Comparison of ENCODE assay signal across 26 mouse cellular contexts in genomic region chr13:54714996-54715395, GRCm38 (mm10). TPM values are rescaled to one million over a fixed set of nuclear protein-coding genes. Genes with fewer than 3 reads are reported as not detected.
DNase-seq lines count a peak whose midpoint lies in the region; ATAC-seq and TF ChIP-seq lines count a peak whose summit lies in the region.
"Had no signal": no experiment of that assay in that cellular context is flagged by ENCODE, and none has a peak within 500 bp of the region (broad histone marks: within the 10 kb centered on the region; RNA-seq: fewer than 3 reads in every experiment).

No protein-coding gene starts in this region.

- H3K4me3 ChIP-seq in forebrain, embryonic 14.5 days (ENCODE audit: low read depth, low read length): no peak overlapping the region
- no peak overlapping the region for H3K4me3 ChIP-seq in forebrain, postnatal 0 days (ENCODE audit: low read depth, low read length)
- H3K4me3 ChIP-seq in midbrain, postnatal 0 days (ENCODE audit: low read depth, low read length): no peak overlapping the region
- no peak overlapping the region for H3K4me3 ChIP-seq in midbrain, embryonic 15.5 days
- H3K4me3 ChIP-seq: embryonic facial prominence, embryonic 15.5 days; erythroblast, embryonic 14.5 days; forebrain, embryonic 10.5 days; forebrain, embryonic 15.5 days; heart, embryonic 10.5 days had no signal

- no peaks in the 10 kb centered on the region for H3K9me3 ChIP-seq in forebrain, embryonic 14.5 days (replicated peaks; ENCODE audit: control insufficient read depth, low read length)
- H3K9me3 ChIP-seq in forebrain, postnatal 0 days (ENCODE audit: low read length): no peaks in the 10 kb centered on the region
- no peaks in the 10 kb centered on the region for H3K9me3 ChIP-seq in midbrain, postnatal 0 days (ENCODE audit: low read length)
- no peaks in the 10 kb centered on the region for H3K9me3 ChIP-seq in midbrain, embryonic 15.5 days
- H3K9me3 ChIP-seq: embryonic facial prominence, embryonic 15.5 days; forebrain, embryonic 15.5 days; heart, embryonic 10.5 days had no signal

- H3K9ac ChIP-seq in forebrain, embryonic 14.5 days (ENCODE audit: low read length): no peak overlapping the region
- no peak overlapping the region for H3K9ac ChIP-seq in forebrain, postnatal 0 days
- no peak overlapping the region for H3K9ac ChIP-seq in midbrain, postnatal 0 days (replicated peaks; ENCODE audit: low read length, poor library complexity, severe bottlenecking)
- no peak overlapping the region for H3K9ac ChIP-seq in midbrain, embryonic 15.5 days
- H3K9ac ChIP-seq: embryonic facial prominence, embryonic 15.5 days; forebrain, embryonic 15.5 days; hindbrain, embryonic 14.5 days had no signal

- ATAC-seq in forebrain, embryonic 14.5 days: no peak
- ATAC-seq in forebrain, postnatal 0 days: no peak
- no peak for ATAC-seq in midbrain, postnatal 0 days (ENCODE audit: low FRiP score)
- no peak for ATAC-seq in midbrain, embryonic 15.5 days (replicated peaks)
- ATAC-seq: activated CD4-positive, CD25-positive, alpha-beta regulatory T cell, adult 4 months; CD4-positive, CD25-positive, alpha-beta regulatory T cell, adult 4 months; forebrain, embryonic 15.5 days; intestine, embryonic 16.5 days; Patski had no signal

- H3K27ac ChIP-seq in forebrain, embryonic 14.5 days (ENCODE audit: low read depth, low read length): no peak overlapping the region
- no peak overlapping the region for H3K27ac ChIP-seq in forebrain, postnatal 0 days (ENCODE audit: low read depth, low read length)
- H3K27ac ChIP-seq in midbrain, postnatal 0 days (ENCODE audit: low read depth, low read length): no peak overlapping the region
- no peak overlapping the region for H3K27ac ChIP-seq in midbrain, embryonic 15.5 days
- H3K27ac ChIP-seq: embryonic facial prominence, embryonic 15.5 days; forebrain, embryonic 10.5 days; forebrain, embryonic 15.5 days; heart, embryonic 10.5 days; hindbrain, embryonic 14.5 days had no signal

- H3K4me1 ChIP-seq in forebrain, embryonic 14.5 days (ENCODE audit: control insufficient read depth, insufficient read depth, low read length): no peaks in the 10 kb centered on the region
- H3K4me1 ChIP-seq in forebrain, postnatal 0 days (ENCODE audit: insufficient read depth): no peaks in the 10 kb centered on the region
- no peaks in the 10 kb centered on the region for H3K4me1 ChIP-seq in midbrain, postnatal 0 days (ENCODE audit: insufficient read depth, low read length)
- H3K4me1 ChIP-seq in midbrain, embryonic 15.5 days: no peaks in the 10 kb centered on the region
- H3K4me1 ChIP-seq: forebrain, embryonic 15.5 days; heart, embryonic 10.5 days had no signal

- H3K4me2 ChIP-seq in forebrain, embryonic 14.5 days (ENCODE audit: low read length): no peak overlapping the region
- H3K4me2 ChIP-seq in forebrain, postnatal 0 days (ENCODE audit: low read depth): no peak overlapping the region
- no peak overlapping the region for H3K4me2 ChIP-seq in midbrain, postnatal 0 days (ENCODE audit: low read depth, low read length, poor library complexity, severe bottlenecking)
- H3K4me2 ChIP-seq in midbrain, embryonic 15.5 days: no peak overlapping the region
- H3K4me2 ChIP-seq: embryonic facial prominence, embryonic 15.5 days; forebrain, embryonic 15.5 days; hindbrain, embryonic 14.5 days had no signal

- TF ChIP-seq CTCF in forebrain, postnatal 0 days (IDR thresholded peaks at IDR 0.05; ENCODE audit: low read depth): no peak
- TF ChIP-seq CTCF in midbrain, postnatal 0 days (IDR thresholded peaks at IDR 0.05): no peak

- peak; percentile 25 for DNase-seq in forebrain, embryonic 14.5 days (ENCODE audit: low spot score)
- DNase-seq in forebrain, postnatal 0 days: no peak
- peak; percentile 38 for DNase-seq in midbrain, postnatal 0 days (ENCODE audit: low spot score)
- DNase-seq in NIH3T3 (ENCODE audit: low read depth): peak; percentile 28
- no peak for DNase-seq in urinary bladder, postnatal 25 days (ENCODE audit: low spot score)
- DNase-seq: cerebellum, adult 2 months; embryo, embryonic 11 days; gastrocnemius, postnatal 10 days; heart, adult 18-20 months; heart, postnatal 10 days had no signal

- WGBS in forebrain, embryonic 14.5 days: 78% methylated on average over 10 of the region's 10 CpGs
- WGBS in forebrain, postnatal 0 days: 68% methylated on average over 10 of the region's 10 CpGs
- WGBS in midbrain, postnatal 0 days: 76% methylated on average over 10 of the region's 10 CpGs
- 77% methylated on average over 10 of the region's 10 CpGs for WGBS in midbrain, embryonic 15.5 days

- H3K36me3 ChIP-seq in forebrain, embryonic 14.5 days (ENCODE audit: control insufficient read depth, insufficient read depth, low read length): no peaks in the 10 kb centered on the region
- H3K36me3 ChIP-seq in forebrain, postnatal 0 days (ENCODE audit: insufficient read depth): no peaks in the 10 kb centered on the region
- no peaks in the 10 kb centered on the region for H3K36me3 ChIP-seq in midbrain, postnatal 0 days (ENCODE audit: insufficient read depth, low read length)
- no peaks in the 10 kb centered on the region for H3K36me3 ChIP-seq in midbrain, embryonic 15.5 days (replicated peaks)
- H3K36me3 ChIP-seq: embryonic facial prominence, embryonic 15.5 days; forebrain, embryonic 10.5 days; forebrain, embryonic 15.5 days; G1E; heart, embryonic 10.5 days had no signal

- H3K27me3 ChIP-seq in forebrain, embryonic 14.5 days (replicated peaks; ENCODE audit: control insufficient read depth, insufficient read depth, low read length): no peaks in the 10 kb centered on the region
- H3K27me3 ChIP-seq in forebrain, postnatal 0 days (ENCODE audit: insufficient read depth, low read length): no peaks in the 10 kb centered on the region
- H3K27me3 ChIP-seq in midbrain, postnatal 0 days (ENCODE audit: insufficient read depth, low read length): no peaks in the 10 kb centered on the region
- H3K27me3 ChIP-seq in midbrain, embryonic 15.5 days (replicated peaks): no peaks in the 10 kb centered on the region; the same call in 1 of the 2 replicates
- H3K27me3 ChIP-seq: embryonic facial prominence, embryonic 15.5 days had no signal

RNA-seq across cellular contexts. Expression of gene Cdhr2, which starts 13.7 kb away (rescaled TPM):
- 0.05 and 0.14 TPM in 2 replicates for polyA plus RNA-seq in forebrain, embryonic 14.5 days (2014; fragmentation: Nextera tagmentation; extraction: Ambion mirVana)
- total RNA-seq in forebrain, postnatal 0 days (2014; rRNA removed): 0.76 and 0.85 TPM in 2 replicates
- polyA plus RNA-seq in forebrain, postnatal 0 days (2015; fragmentation: Nextera tagmentation; extraction: Ambion mirVana): 0.24 and 0.53 TPM in 2 replicates
- 0.33 and 0.52 TPM in 2 replicates for total RNA-seq in midbrain, postnatal 0 days (2014; rRNA removed)
- polyA plus RNA-seq in midbrain, postnatal 0 days (2015; fragmentation: Nextera tagmentation; extraction: Ambion mirVana): 0.65 and 0.84 TPM in 2 replicates
- polyA plus RNA-seq in midbrain, embryonic 15.5 days (2015; fragmentation: Nextera tagmentation; extraction: Ambion mirVana): 0.15 and 0.30 TPM in 2 replicates
- total RNA-seq: common myeloid progenitor, adult 5-6 weeks; G1E; heart, adult 18-20 months; heart, postnatal 10 days; hematopoietic stem cell, adult 5-6 weeks had no signal
- polyA plus RNA-seq: CD4-positive, CD25-positive, alpha-beta regulatory T cell, adult 4 months; embryonic facial prominence, embryonic 11.5 days; embryonic facial prominence, embryonic 15.5 days; erythroblast, embryonic 14.5 days; G1E; heart, embryonic 14.5 days; Patski had no signal

RNA-seq across cellular contexts. Expression of gene Rnf44, which starts 21.3 kb away (rescaled TPM):
- polyA plus RNA-seq in forebrain, embryonic 14.5 days (2014; fragmentation: Nextera tagmentation; extraction: Ambion mirVana): 73.5 and 86.4 TPM in 2 replicates
- total RNA-seq in forebrain, postnatal 0 days (2014; rRNA removed): 48.5 and 56.3 TPM in 2 replicates
- 42.0 and 50.8 TPM in 2 replicates for polyA plus RNA-seq in forebrain, postnatal 0 days (2015; fragmentation: Nextera tagmentation; extraction: Ambion mirVana)
- 67.6 and 71.2 TPM in 2 replicates for total RNA-seq in midbrain, postnatal 0 days (2014; rRNA removed)
- 51.7 and 52.0 TPM in 2 replicates for polyA plus RNA-seq in midbrain, postnatal 0 days (2015; fragmentation: Nextera tagmentation; extraction: Ambion mirVana)
- polyA plus RNA-seq in midbrain, embryonic 15.5 days (2015; fragmentation: Nextera tagmentation; extraction: Ambion mirVana): 92.2 and 97.3 TPM in 2 replicates

RNA-seq across cellular contexts. Expression of gene Gprin1, which starts 34.7 kb away (rescaled TPM):
- polyA plus RNA-seq in forebrain, embryonic 14.5 days (2014; fragmentation: Nextera tagmentation; extraction: Ambion mirVana): 16.8 and 17.4 TPM in 2 replicates
- 213 and 219 TPM in 2 replicates for total RNA-seq in forebrain, postnatal 0 days (2014; rRNA removed)
- polyA plus RNA-seq in forebrain, postnatal 0 days (2015; fragmentation: Nextera tagmentation; extraction: Ambion mirVana): 37.1 and 39.0 TPM in 2 replicates
- 167 and 170 TPM in 2 replicates for total RNA-seq in midbrain, postnatal 0 days (2014; rRNA removed)
- 21.7 and 23.0 TPM in 2 replicates for polyA plus RNA-seq in midbrain, postnatal 0 days (2015; fragmentation: Nextera tagmentation; extraction: Ambion mirVana)
- polyA plus RNA-seq in midbrain, embryonic 15.5 days (2015; fragmentation: Nextera tagmentation; extraction: Ambion mirVana): 26.0 and 32.7 TPM in 2 replicates
- total RNA-seq: common myeloid progenitor, adult 5-6 weeks; heart, adult 18-20 months; hematopoietic stem cell, adult 5-6 weeks had no signal
- polyA plus RNA-seq: activated CD4-positive, CD25-positive, alpha-beta regulatory T cell, adult 4 months; CD4-positive, CD25-positive, alpha-beta regulatory T cell, adult 4 months; erythroblast, embryonic 14.5 days; G1E had no signal

RNA-seq across cellular contexts. Expression of gene Sncb, which starts 51.4 kb away (rescaled TPM):
- 25.7 and 31.8 TPM in 2 replicates for polyA plus RNA-seq in forebrain, embryonic 14.5 days (2014; fragmentation: Nextera tagmentation; extraction: Ambion mirVana)
- 32.7 and 38.1 TPM in 2 replicates for total RNA-seq in forebrain, postnatal 0 days (2014; rRNA removed)
- 122 and 137 TPM in 2 replicates for polyA plus RNA-seq in forebrain, postnatal 0 days (2015; fragmentation: Nextera tagmentation; extraction: Ambion mirVana)
- 84.6 and 90.6 TPM in 2 replicates for total RNA-seq in midbrain, postnatal 0 days (2014; rRNA removed)
- 213 and 233 TPM in 2 replicates for polyA plus RNA-seq in midbrain, postnatal 0 days (2015; fragmentation: Nextera tagmentation; extraction: Ambion mirVana)
- polyA plus RNA-seq in midbrain, embryonic 15.5 days (2015; fragmentation: Nextera tagmentation; extraction: Ambion mirVana): 56.0 and 56.4 TPM in 2 replicates
- total RNA-seq: common myeloid progenitor, adult 5-6 weeks; G1E; heart, adult 18-20 months; heart, postnatal 10 days; hematopoietic stem cell, adult 5-6 weeks had no signal
- polyA plus RNA-seq: erythroblast, embryonic 14.5 days; G1E; heart, embryonic 14.5 days; Patski had no signal

Comparison
In these comparisons a context has a peak if more than half of its experiments do, and no peak if none do; other contexts are left out.
1. DNase-seq: peak in forebrain, embryonic 14.5 days (single experiment), midbrain, postnatal 0 days (single experiment) and NIH3T3 (single experiment); none in forebrain, postnatal 0 days (single experiment) and urinary bladder, postnatal 25 days (single experiment).